Mouse (Mus musculus) left cerebral cortex, adult 2 months (tissue): ENCODE results near the gene Tmem145. TPM values are rescaled to one million over a fixed set of nuclear protein-coding genes. Genes with fewer than 3 reads are reported as not detected.

Experiments
- DNase-seq, 2 experiments: peaks; one replicate each; pipeline ENCODE4 v3.0.0; 2021 to 2022; ENCODE audit warnings: low spot score in 2 of 2, mixed read lengths in 1 of 2; ENCODE audit errors: extremely low spot score in 1 of 2
- H3K27ac ChIP-seq: fragments of 200-600 bp; 2 replicates; pipeline ENCODE4 v1.8.1; 2022
- H3K4me3 ChIP-seq: fragments of 200-600 bp; 2 replicates; pipeline ENCODE4 v1.8.1; 2022
- CTCF ChIP-seq: fragments of 200-600 bp; IDR thresholded peaks from 2 replicates; pipeline ENCODE4 v1.8.1; 2022; ENCODE audit warnings: antibody characterized with exemption, mild to moderate bottlenecking, moderate library complexity
- intact Hi-C: fragments of 180-260 bp; cut with DNase I; formaldehyde crosslinking; loops from one replicate; pipeline ENCODE4 v1.15.1; 2025
- total RNA-seq, 2 experiments: library from RNA; stranded (reverse); gene quantifications; 2 replicates each; pipeline ENCODE4 v1.2.3; 2021

The Tmem145 gene
- total RNA-seq, 2 experiments from 2014 or later, result 51.8 to 59.3 TPM

GRCm38 (mm10) chr7:25285511-25286238, 20.2 kb upstream of the Tmem145 start:
- TF ChIP-seq CTCF, result no peak
- Histone ChIP-seq H3K27ac (no peak overlapping the region), H3K4me3 (no peak overlapping the region)
- intact Hi-C loops, result no loop called here
- DNase-seq, result no peak

DNA sequence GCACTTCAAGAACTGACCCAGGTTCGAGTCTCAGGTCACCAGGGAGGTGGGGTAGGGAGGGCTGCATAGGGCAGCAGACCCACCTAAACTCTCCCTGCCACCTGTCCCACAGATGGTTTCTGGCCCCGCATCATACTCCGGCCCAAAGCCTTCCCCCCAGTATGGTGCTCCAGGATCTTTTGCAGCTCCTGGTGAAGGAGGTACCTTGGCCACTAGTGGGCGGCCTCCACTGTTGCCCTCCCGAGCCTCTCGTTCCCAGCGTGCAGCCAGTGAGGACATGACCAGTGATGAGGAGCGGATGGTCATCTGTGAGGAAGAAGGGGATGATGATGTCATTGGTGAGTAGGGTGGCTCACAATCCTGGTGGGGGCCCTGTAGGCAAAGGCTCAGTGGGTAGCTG, 18.9 kb upstream of the Tmem145 start:
- no peak; the same call in none of the 2 replicates for TF ChIP-seq CTCF
- no peak overlapping the region for H3K4me3 ChIP-seq
- DNase-seq, result no peak
- intact Hi-C loops, result no loop called here
- no peak overlapping the region for H3K27ac ChIP-seq

DNA sequence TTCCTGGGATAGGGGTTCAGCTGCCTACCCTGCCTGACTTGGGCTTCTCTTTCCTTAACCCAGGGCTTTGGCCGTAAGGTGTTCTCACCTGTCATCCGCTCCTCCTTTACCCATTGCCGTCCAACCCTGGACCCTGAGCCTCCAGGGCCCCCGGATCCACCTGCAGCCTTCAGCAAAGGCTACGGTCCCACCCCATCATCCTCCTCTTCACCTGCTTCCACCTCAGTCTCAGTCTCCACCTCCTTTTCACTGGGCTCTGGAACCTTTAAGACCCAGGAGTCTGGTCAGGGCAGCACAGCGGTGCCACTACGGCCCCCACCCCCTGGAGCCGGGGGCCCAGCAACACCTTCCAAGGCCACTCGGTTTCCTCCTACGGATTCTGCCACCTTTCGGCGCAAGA, 17.9 kb upstream of the Tmem145 start:
- Histone ChIP-seq H3K4me3 (no peak overlapping the region), H3K27ac (no peak overlapping the region)
- intact Hi-C loops, result no loop called here
- DNase-seq, result no peak
- no peak for TF ChIP-seq CTCF

DNA sequence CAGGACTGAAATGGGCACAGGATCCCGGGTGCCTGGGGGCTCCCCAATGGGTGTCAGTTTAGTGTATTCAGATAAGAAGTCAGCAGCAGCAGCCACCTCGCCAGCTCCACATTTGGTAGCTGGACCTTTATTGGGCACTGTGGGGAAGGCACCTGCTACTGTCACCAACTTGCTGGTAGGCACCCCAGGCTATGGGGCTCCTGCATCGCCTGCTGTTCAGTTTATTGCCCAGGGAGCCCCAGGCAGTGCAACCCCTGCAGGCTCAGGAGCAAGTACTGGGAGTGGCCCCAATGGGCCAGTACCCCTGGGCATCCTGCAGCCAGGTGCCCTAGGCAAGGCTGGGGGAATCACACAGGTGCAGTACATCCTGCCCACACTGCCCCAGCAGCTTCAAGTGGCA, 17.2 kb upstream of the Tmem145 start:
- intact Hi-C loops, result no loop called here
- no peak for TF ChIP-seq CTCF
- no peak for DNase-seq
- Histone ChIP-seq H3K4me3 (no peak overlapping the region), H3K27ac (no peak overlapping the region)

DNA sequence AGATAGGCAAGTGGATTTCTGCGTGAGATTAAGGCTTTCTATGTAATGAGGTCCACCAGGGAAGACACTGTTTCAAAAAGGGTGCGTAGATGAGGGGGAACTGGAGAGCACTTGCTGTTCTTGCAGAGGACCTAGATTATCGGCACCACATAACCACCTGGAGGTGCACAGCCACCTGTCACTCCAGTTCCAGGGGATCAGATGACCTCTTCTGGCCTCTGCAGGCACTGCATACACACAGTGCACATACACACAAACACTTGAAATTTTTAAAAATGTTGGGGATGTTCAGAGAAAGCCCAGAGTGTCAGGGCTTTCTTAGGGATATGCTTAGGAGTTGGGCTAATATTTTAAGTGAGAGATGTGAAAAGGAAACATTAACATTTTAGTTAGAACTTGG, 16.0 kb upstream of the Tmem145 start:
- no peak; the same call in 1 of the 2 replicates for TF ChIP-seq CTCF
- DNase-seq, result no peak
- Histone ChIP-seq H3K4me3 (no peak overlapping the region), H3K27ac (no peak overlapping the region)
- intact Hi-C loops, result no loop called here

DNA sequence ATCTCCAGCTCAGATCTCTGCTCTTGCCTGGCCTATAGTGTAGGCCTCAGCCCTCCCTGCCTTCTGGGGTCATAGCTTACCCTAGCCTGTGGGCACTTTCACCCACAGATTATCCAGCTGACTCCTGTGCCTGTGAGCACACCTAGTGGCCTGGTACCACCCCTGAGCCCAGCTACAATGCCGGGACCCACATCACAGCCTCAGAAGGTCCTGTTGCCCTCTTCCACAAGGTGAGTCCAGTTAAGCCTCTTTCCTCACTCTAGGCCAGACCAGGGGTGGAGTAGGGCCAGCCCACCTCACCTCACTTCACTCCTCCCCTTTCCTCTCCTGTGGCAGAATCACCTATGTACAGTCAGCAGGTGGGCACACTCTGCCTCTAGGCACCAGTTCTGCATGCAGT, 15.4 kb upstream of the Tmem145 start:
- TF ChIP-seq CTCF, result no peak
- no peak for DNase-seq
- intact Hi-C loops, result no loop called here
- Histone ChIP-seq H3K4me3 (no peak overlapping the region), H3K27ac (no peak overlapping the region)

GRCm38 (mm10) chr7:25290911-25291310, 15.0 kb upstream of the Tmem145 start:
- Histone ChIP-seq H3K27ac (no peak overlapping the region), H3K4me3 (no peak overlapping the region)
- no peak for DNase-seq
- intact Hi-C loops, result no loop called here
- no peak for TF ChIP-seq CTCF

- Histone ChIP-seq H3K27ac (no peak overlapping the region), H3K4me3 (no peak overlapping the region)
- intact Hi-C loops, result no loop called here
- no peak for DNase-seq
- TF ChIP-seq CTCF, result no peak
Measured at GRCm38 (mm10) chr7:25292107-25292506, 13.8 kb upstream of the Tmem145 start.

GRCm38 (mm10) chr7:25293191-25293739, 12.6 kb upstream of the Tmem145 start:
- Histone ChIP-seq H3K27ac (no peak overlapping the region), H3K4me3 (no peak overlapping the region)
- DNase-seq, result no peak
- intact Hi-C loops, result no loop called here
- TF ChIP-seq CTCF, result no peak

DNA sequence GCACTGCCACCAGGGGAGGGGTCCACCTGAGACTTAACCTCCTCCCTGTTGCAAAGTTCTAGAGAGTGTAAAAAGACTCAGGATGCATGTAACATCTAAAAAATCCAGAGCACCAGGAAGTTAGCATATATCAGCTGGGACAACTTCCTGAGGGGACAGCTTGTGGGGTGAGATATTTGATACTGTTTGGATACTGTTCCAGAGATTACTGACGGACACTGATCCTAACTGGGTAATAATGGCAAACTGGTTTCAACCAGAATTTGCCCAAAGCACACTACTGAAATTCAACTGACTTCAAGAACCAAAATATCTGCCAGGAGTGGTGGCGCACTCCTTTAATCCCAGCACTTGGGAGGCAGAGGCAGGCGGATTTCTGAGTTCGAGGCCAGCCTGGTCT, 11.4 kb upstream of the Tmem145 start:
- DNase-seq, result no peak
- intact Hi-C loops, result no loop called here
- TF ChIP-seq CTCF, result no peak
- no peak overlapping the region for H3K27ac ChIP-seq
- H3K4me3 ChIP-seq, result no peak overlapping the region

DNA sequence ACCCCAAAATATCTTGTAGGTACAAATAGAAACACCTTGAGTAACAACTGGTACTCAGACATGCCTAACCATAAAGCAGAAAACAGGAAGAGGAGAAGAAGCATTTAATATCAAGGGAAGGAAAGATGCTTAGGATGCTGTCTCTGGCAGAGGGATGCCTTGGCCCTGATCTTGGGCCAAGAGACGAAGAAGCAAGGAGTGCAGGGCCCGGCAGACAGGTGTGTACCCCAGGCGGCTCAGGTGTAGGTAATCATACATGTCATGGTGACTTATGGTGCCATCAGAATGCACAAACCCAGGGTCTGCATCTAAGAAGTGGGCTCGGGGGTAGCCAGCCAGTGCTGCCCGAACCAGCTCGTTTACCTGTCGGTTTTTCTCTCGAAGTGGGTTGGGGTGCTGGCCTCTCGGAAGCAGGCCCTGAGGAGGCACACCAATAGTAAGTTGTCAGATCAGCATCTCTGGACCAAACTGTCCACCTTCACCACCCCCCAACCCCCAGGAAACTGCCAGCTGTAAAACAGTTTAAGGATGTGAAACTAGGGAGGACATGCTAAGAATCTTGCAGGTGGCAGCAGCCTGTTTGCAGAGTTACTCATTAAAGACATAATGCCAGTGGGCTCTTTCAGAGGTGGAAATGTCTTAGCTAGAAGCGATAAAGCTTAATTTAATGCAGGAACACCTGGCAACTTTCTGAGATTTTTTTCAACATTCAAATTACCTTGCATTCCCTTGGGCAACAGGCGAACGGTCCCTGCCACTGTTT, 10.8 kb upstream of the Tmem145 start:
- Histone ChIP-seq H3K27ac (no peak overlapping the region), H3K4me3 (no peak overlapping the region)
- intact Hi-C loops, result no loop called here
- DNase-seq, result no peak
- TF ChIP-seq CTCF, result no peak

DNA sequence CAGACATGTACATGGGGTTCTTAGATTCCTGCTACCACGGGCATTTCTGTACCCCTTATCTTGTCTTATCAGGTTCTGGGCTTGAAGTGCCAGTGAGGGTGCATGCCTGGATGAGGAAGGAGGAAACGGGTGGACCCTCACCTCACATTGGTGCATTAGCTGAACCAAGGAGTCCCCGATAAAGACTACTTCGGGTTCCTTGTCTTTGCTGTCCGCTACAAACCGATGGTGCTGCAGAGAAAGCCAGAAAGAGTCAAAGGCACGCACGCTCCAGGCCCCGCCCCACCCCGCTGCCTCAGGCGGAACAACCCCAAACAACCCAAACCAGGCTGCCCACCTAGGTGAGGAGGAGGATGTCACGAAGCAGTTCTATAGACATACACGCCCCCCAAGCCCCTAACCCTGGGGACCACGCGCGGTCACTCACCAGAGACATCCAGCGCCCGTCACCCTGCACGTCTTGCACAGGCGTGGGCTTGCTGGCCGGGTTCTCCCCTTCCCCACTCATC, 8.9 kb upstream of the Tmem145 start:
- TF ChIP-seq CTCF, result no peak
- peak overlapping the region; percentile 66 for H3K4me3 ChIP-seq
- no peak for DNase-seq
- intact Hi-C loops, result loop anchor here (1.0 kb wide), 1 partner anchor 15 kb away; no protein-coding TSS in a partner anchor
- H3K27ac ChIP-seq, result peak overlapping the region; percentile 76
